Mouse (Mus musculus) neural tube, embryonic 14.5 days (tissue): ENCODE measurements at regions not wholly inside any gene's neighbourhood (a gene's known extent, or its start where the extent isn't known, plus 50 kb on each side); places are given as distances from the start of the nearest gene placed in this dataset.

Experiments
- ATAC-seq: fragments of 200-750 bp; cut with Nextera tagmentation; 2 replicates; pipeline ENCODE4 v1.8.0; 2017; ENCODE audit warnings: low read depth, mild to moderate bottlenecking, moderate TSS enrichment, moderate library complexity
- H3K27ac ChIP-seq: fragments of 300-500 bp; sonication (generic); 2 replicates; pipeline ENCODE4 v1.5.1; 2014; ENCODE audit warnings: low read depth, mild to moderate bottlenecking, control low read depth, low read length, moderate library complexity, mixed read lengths
- H3K27me3 ChIP-seq: fragments of 300-500 bp; sonication (generic); 2 replicates; pipeline ENCODE4 v1.6.1; 2014; ENCODE audit warnings: low read length; ENCODE audit not compliant: control insufficient read depth, insufficient read depth
- H3K36me3 ChIP-seq: fragments of 300-500 bp; sonication (generic); 2 replicates; pipeline ENCODE4 v1.6.1; 2014; ENCODE audit warnings: low read length, mixed read lengths; ENCODE audit not compliant: control insufficient read depth, insufficient read depth
- H3K4me1 ChIP-seq: fragments of 300-500 bp; sonication (generic); 2 replicates; pipeline ENCODE4 v1.6.1; 2014; ENCODE audit warnings: low read length; ENCODE audit not compliant: control insufficient read depth, insufficient read depth
- H3K4me2 ChIP-seq: fragments of 300-500 bp; sonication (generic); 2 replicates; pipeline ENCODE4 v1.6.1; 2014; ENCODE audit warnings: mild to moderate bottlenecking, low read depth, low read length, control low read depth
- H3K4me3 ChIP-seq: fragments of 300-500 bp; sonication (generic); 2 replicates; pipeline ENCODE4 v1.5.1; 2014; ENCODE audit warnings: low read depth, low read length, control low read depth, mixed read lengths
- H3K9ac ChIP-seq: fragments of 300-500 bp; sonication (generic); replicated peaks from 2 replicates; pipeline ENCODE4 v1.6.1; 2014; ENCODE audit warnings: low read depth, mild to moderate bottlenecking, control low read depth, low read length, mixed read lengths
- H3K9me3 ChIP-seq: fragments of 300-500 bp; sonication (generic); 2 replicates; pipeline ENCODE4 v1.6.1; 2016; ENCODE audit warnings: low read length; ENCODE audit not compliant: control insufficient read depth
- WGBS: fragments of 180-500 bp; shearing (Covaris S2); extraction: QIAGEN DNeasy Blood & Tissue Kit; methylation state at CpG from one replicate; pipeline ENCODE4 v1.1.7; 2014; 5-methylcytosine and 5-hydroxymethylcytosine counted together

DNA sequence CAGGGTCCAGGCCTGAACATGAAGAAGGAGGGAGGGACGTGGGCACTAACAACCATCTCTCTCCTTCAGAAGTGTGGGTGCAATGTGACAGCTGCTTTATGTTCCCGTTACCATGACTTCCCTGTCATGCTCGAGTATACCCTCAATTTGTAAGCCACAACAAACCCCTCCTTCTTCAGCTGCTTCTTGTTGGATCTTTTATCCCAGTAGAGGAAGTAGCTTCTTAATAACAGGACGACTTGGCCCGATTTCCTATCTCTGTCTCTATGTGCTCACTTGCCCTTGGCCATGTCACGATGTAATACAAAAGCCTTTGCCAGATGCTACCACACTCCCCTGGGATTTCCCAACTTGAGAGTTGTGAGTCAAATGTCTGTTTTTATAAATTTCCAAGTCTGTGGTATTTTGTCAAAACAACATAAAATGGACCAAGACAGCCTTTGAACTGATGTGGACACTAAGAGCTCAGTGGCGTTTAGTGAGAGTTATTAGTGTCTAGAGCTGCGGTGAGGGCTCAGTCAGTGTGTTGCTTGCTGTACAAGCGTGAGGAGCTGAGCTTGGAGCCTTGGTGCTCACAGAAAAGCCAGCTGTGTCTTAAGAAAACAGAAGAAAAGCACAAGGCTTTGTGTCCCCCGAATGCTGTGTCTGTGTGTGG, 138.8 kb upstream of the Ddhd1 start:
- H3K9ac ChIP-seq = no peak overlapping the region
- H3K36me3 ChIP-seq = no peaks in the 10 kb centered on the region
- WGBS = 74% methylated on average over 10 of the region's 10 CpGs
- no peak overlapping the region for H3K4me3 ChIP-seq
- no peak for ATAC-seq
- no peaks in the 10 kb centered on the region for H3K9me3 ChIP-seq
- H3K4me2 ChIP-seq = no peak overlapping the region
- no peaks in the 10 kb centered on the region for H3K27me3 ChIP-seq
- H3K4me1 ChIP-seq = no peaks in the 10 kb centered on the region
- no peak overlapping the region for H3K27ac ChIP-seq

DNA sequence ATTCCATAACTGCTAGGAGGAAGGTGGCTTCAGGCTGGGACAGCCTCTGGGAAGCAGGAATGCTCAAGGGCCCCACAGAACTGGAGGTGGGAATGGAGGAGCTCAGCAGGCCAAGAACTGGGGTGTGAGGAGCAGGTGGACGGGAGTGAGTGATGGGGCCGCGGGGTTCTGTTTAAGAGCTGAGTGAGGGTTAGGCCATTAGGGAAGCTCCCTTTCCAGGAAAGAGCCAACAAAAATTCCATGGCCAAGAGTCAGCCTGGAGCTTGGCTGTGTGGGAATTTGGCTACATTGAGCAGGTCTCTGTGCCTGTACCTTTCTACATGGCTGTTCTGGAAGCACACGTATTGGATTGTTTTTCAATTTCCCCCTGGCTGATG, 139.4 kb upstream of the Ddhd1 start:
- no peaks in the 10 kb centered on the region for H3K36me3 ChIP-seq
- ATAC-seq = no peak
- H3K9me3 ChIP-seq = no peaks in the 10 kb centered on the region
- H3K27ac ChIP-seq = no peak overlapping the region
- H3K9ac ChIP-seq = no peak overlapping the region
- H3K4me1 ChIP-seq = no peaks in the 10 kb centered on the region
- H3K4me2 ChIP-seq = no peak overlapping the region
- WGBS = 93% methylated on average over 4 of the region's 4 CpGs
- H3K27me3 ChIP-seq = no peaks in the 10 kb centered on the region
- H3K4me3 ChIP-seq = no peak overlapping the region

DNA sequence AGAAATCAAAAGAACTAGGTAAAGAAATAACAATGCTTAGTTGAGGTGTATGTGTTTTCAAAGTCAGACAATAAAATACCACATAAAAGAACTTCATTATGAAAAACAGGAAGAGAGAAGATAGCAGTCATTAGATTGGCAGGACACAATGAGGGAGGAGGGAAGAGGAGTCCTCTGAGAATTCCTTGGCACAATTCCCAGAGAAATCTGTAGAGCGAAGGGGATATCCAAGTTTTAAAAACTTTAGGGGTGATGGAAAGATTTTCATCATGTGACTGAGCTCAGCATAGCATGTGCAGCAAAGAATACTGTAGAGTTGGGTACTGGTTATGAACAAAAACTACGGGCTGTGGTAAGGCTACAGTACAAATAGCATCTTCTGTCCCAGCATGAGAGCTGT, 141.3 kb upstream of the Ddhd1 start:
- Histone ChIP-seq H3K9me3 (no peaks in the 10 kb centered on the region), H3K4me1 (no peaks in the 10 kb centered on the region), H3K27ac (no peak overlapping the region), H3K4me2 (no peak overlapping the region), H3K4me3 (no peak overlapping the region), H3K36me3 (no peaks in the 10 kb centered on the region), H3K9ac (no peak overlapping the region), H3K27me3 (no peaks in the 10 kb centered on the region)
- no peak for ATAC-seq
- 79% methylated on average over 2 of the region's 2 CpGs for WGBS

DNA sequence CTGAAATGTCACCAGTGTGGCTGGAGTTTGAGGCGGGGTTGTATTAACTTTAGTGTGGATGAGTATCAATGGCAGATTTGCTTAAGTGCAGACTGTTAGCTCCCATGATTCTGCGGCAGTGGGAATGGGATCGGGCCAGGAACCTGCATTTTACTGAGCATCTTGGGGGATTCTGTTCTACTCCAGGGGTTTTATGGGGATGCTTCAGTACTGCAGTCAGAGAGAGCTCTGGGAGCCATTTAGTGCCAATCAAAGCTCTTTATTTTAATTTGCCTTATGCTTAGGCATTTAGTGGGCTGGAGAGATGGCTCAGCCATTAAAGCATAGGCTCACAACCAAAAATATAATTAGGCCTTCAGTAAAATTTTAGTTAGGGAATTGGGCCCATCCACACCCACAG, 148.0 kb upstream of the Ddhd1 start:
- no peak overlapping the region for H3K27ac ChIP-seq
- WGBS = 76% methylated on average over 3 of the region's 3 CpGs
- peak; percentile 75; the same call in 1 of the 2 replicates for ATAC-seq
- H3K9me3 ChIP-seq = no peaks in the 10 kb centered on the region
- no peaks in the 10 kb centered on the region for H3K27me3 ChIP-seq
- H3K9ac ChIP-seq = no peak overlapping the region
- no peak overlapping the region for H3K4me2 ChIP-seq
- H3K4me3 ChIP-seq = no peak overlapping the region
- no peaks in the 10 kb centered on the region for H3K4me1 ChIP-seq
- no peaks in the 10 kb centered on the region for H3K36me3 ChIP-seq

DNA sequence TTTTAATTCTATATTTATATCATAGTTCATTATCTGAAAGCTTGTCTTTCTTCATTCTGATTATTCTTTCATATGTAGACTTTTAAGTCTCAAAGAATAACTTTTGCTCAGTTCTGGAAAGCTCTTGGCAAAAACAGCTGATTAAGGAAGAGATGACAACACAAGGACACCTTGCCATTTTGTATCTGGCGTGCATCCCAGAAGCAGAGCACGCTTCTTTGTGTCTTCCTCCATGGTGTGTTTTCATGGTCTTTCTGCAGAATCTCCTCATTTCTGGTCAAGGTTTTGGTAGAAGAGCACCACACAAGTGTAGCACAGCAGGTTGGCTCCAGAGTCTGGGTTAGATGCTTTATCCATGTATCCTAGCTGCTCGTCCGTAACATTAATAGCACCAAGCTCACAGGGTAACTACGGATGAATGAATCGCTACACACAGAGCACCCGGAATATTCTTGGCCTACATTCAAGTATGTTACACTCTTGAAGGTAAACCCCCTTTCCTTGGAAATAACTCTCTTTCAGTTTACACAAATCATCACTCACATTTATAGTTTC, 148.9 kb upstream of the Ddhd1 start:
- Histone ChIP-seq H3K4me3 (no peak overlapping the region), H3K36me3 (no peaks in the 10 kb centered on the region), H3K9ac (no peak overlapping the region), H3K4me1 (no peaks in the 10 kb centered on the region), H3K27me3 (no peaks in the 10 kb centered on the region), H3K27ac (no peak overlapping the region), H3K4me2 (no peak overlapping the region), H3K9me3 (no peaks in the 10 kb centered on the region)
- no peak for ATAC-seq
- 79% methylated on average over 7 of the region's 7 CpGs for WGBS

DNA sequence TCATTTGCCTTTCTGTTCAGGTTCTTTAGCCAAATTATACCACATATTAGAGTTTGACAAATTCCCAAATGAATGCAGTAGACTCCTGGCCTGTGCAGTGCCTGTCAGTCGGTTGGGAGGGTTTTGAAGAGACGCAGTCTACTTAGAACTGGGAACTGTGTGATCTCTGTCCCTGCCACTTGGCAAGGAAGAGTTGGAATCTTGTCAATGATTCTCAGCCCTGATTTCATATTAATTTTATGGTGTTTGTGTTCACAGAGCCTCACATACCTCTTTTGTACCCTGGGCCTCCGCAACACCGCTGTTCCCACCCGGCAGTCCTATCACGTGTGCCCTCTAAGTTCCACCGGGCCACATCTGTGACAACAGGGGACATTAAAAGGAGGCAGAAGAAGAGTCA, 149.8 kb upstream of the Ddhd1 start:
- H3K4me1 ChIP-seq = no peaks in the 10 kb centered on the region
- no peak overlapping the region for H3K4me2 ChIP-seq
- H3K9me3 ChIP-seq = no peaks in the 10 kb centered on the region
- H3K36me3 ChIP-seq = no peaks in the 10 kb centered on the region
- H3K9ac ChIP-seq = no peak overlapping the region
- WGBS = 94% methylated on average over 7 of the region's 7 CpGs
- no peak overlapping the region for H3K27ac ChIP-seq
- no peak overlapping the region for H3K4me3 ChIP-seq
- no peak for ATAC-seq
- H3K27me3 ChIP-seq = no peaks in the 10 kb centered on the region

DNA sequence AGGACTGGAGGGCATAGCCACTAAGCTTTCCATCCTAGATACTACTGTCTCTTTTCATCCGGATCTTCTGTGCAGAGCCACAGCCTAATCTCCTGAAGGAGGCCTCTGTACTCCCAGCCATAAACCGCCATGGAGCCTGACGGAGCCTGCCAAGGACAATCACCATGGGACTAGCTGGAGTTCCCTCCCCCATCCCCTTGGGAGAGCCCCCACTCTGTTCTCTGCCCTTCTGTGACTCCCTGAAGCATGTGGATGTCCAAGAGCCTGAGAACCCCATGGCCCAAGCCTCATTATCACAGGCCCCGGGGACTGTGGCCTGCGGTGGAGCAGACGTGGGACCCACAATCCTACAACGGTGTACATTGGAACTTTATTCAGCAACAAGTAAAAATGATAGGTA, 151.5 kb upstream of the Ddhd1 start:
- H3K4me1 ChIP-seq = no peaks in the 10 kb centered on the region
- no peak overlapping the region for H3K9ac ChIP-seq
- no peak overlapping the region for H3K4me2 ChIP-seq
- H3K27me3 ChIP-seq = no peaks in the 10 kb centered on the region
- no peaks in the 10 kb centered on the region for H3K9me3 ChIP-seq
- WGBS = 79% methylated on average over 7 of the region's 7 CpGs
- no peak overlapping the region for H3K4me3 ChIP-seq
- H3K36me3 ChIP-seq = no peaks in the 10 kb centered on the region
- H3K27ac ChIP-seq = no peak overlapping the region
- ATAC-seq = no peak

DNA sequence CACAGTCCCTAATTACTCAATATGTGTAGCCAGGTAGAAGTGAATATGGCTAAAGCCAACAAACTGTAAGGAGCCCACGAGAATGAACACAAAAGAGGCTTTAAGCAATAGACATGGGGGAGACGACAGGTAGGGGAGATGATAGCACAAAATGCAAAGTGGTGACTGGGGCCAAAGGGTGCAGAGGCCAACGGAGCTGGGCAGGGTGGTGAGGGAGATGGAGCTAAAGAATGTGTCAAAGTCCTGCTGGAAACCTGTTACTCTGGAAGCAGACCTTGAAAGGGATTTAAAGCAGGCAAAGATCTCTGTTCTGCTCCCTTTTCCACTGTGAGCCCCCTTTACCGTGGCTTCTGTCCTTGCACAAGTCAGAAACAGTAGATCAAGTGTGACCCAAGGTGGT, 152.2 kb upstream of the Ddhd1 start:
- H3K27ac ChIP-seq = no peak overlapping the region
- no peaks in the 10 kb centered on the region for H3K36me3 ChIP-seq
- H3K4me1 ChIP-seq = no peaks in the 10 kb centered on the region
- ATAC-seq = no peak
- H3K4me2 ChIP-seq = no peak overlapping the region
- no peak overlapping the region for H3K9ac ChIP-seq
- H3K4me3 ChIP-seq = no peak overlapping the region
- 79% methylated on average over 4 of the region's 4 CpGs for WGBS
- no peaks in the 10 kb centered on the region for H3K27me3 ChIP-seq
- H3K9me3 ChIP-seq = no peaks in the 10 kb centered on the region

DNA sequence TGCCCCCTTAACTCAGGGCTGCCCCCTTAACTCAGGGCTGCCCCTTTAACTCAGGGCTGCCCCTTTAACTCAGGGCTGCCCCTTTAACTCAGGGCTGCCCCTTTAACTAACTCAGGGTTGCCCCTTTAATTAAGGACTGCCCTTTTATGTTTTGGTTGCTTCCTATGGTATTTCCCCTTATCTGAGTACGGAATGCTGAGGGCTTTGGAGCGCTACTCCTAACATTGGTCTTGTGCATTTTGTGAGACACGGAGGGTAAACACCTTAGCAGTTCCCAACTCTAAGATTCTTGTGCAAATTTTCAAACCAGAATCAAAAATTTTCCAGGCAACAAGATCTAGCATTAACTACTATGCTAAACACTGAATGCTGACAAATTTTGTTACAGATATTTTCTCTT, 152.7 kb upstream of the Ddhd1 start:
- Histone ChIP-seq H3K4me3 (no peak overlapping the region), H3K9ac (no peak overlapping the region), H3K27ac (no peak overlapping the region), H3K4me1 (no peaks in the 10 kb centered on the region), H3K36me3 (no peaks in the 10 kb centered on the region), H3K27me3 (no peaks in the 10 kb centered on the region), H3K4me2 (no peak overlapping the region), H3K9me3 (no peaks in the 10 kb centered on the region)
- ATAC-seq = no peak
- 84% methylated on average over 3 of the region's 3 CpGs for WGBS
